Mouse (Mus musculus) lung, embryonic 14.5 days (tissue): ENCODE data around the gene Coq2. TPM values are rescaled to one million over a fixed set of nuclear protein-coding genes. Genes with fewer than 3 reads are reported as not detected.

Experiments used
- ATAC-seq: fragments of 200-750 bp; cut with Nextera tagmentation; 2 replicates; pipeline ENCODE4 v1.8.0; 2017; ENCODE audit warnings: mild to moderate bottlenecking, moderate TSS enrichment, moderate library complexity; ENCODE audit not compliant: insufficient read depth
- DNase-seq: peaks from one replicate; pipeline ENCODE4 v3.0.0-alpha.2; 2015
- H3K27ac ChIP-seq: fragments of 300-500 bp; sonication (generic); 2 replicates; pipeline ENCODE4 v1.5.1; 2014; ENCODE audit warnings: low read depth, mild to moderate bottlenecking, moderate library complexity
- H3K27me3 ChIP-seq: fragments of 300-500 bp; sonication (generic); 2 replicates; pipeline ENCODE4 v1.6.1; 2014; ENCODE audit warnings: low read length, control low read depth; ENCODE audit not compliant: insufficient read depth
- H3K36me3 ChIP-seq: fragments of 300-500 bp; sonication (generic); 2 replicates; pipeline ENCODE4 v1.6.1; 2014; ENCODE audit warnings: control low read depth; ENCODE audit not compliant: insufficient read depth
- H3K4me1 ChIP-seq: fragments of 300-500 bp; sonication (generic); 2 replicates; pipeline ENCODE4 v1.6.1; 2014; ENCODE audit warnings: antibody characterized with exemption, control low read depth; ENCODE audit not compliant: insufficient read depth
- H3K4me2 ChIP-seq: fragments of 300-500 bp; sonication (generic); 2 replicates; pipeline ENCODE4 v1.6.1; 2014; ENCODE audit warnings: mild to moderate bottlenecking
- H3K4me3 ChIP-seq: fragments of 300-500 bp; sonication (generic); 2 replicates; pipeline ENCODE4 v1.5.1; 2014; ENCODE audit warnings: low read depth, low read length
- H3K9ac ChIP-seq: fragments of 300-500 bp; sonication (generic); 2 replicates; pipeline ENCODE4 v1.6.1; 2014
- H3K9me3 ChIP-seq: fragments of 300-500 bp; sonication (generic); 2 replicates; pipeline ENCODE4 v1.6.1; 2016; ENCODE audit warnings: low read depth, low read length, control low read depth
- CTCF ChIP-seq: IDR thresholded peaks from 2 replicates; pipeline ENCODE4 v1.5.1; 2016; ENCODE audit warnings: antibody characterized with exemption, low read depth
- WGBS: fragments of 180-500 bp; shearing (Covaris S2); extraction: QIAGEN DNeasy Blood & Tissue Kit; methylation state at CpG from one replicate; pipeline ENCODE4 v1.1.7; 2014; 5-methylcytosine and 5-hydroxymethylcytosine counted together
- polyA plus RNA-seq: library from polyadenylated mRNA; unstranded; fragments of >200 nt; fragmentation: Nextera tagmentation; extraction: Ambion mirVana; gene quantifications from 2 replicates; pipeline ENCODE4 v1.2.1, GENCODE M21; 2014

Gene Coq2
- polyA plus RNA-seq, 1 experiment from 2014 or later = 70.9 TPM

DNA sequence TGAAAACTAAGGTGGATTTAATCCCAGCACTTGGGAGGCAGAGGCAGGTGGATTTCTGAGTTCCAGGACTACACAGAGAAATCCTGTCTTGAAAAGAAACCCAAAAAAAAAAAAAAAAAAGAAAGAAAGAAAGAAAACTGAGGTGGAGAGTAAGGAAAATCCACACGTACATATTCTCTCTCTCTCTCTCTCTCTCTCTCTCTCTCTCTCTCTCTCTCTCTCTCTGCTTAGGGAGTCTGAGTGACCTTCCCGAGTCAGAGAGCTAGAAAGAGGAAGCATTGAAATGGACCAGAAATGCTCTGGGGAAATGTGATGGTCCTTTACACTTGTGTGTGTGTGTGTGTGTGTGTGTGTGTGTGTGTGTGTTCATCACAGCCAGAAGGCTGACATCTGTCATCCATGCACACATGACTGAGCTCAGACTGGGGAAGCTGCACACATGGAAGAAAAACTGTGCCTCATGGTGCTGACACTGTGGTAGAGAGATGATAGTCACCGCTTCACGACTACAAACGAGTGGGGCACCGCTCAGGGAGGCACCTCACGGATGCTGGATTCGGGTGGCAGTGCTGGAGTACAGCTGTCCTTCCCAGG, 40.0 kb downstream of the Coq2 start:
- DNase-seq (no peak), ATAC-seq (no peak)
- no peak overlapping the region for H3K27ac ChIP-seq
- no peak overlapping the region for H3K9ac ChIP-seq
- TF ChIP-seq CTCF = no peak
- H3K36me3 ChIP-seq = no peaks in the 10 kb centered on the region
- 80% methylated on average over 7 of the region's 8 CpGs for WGBS
- H3K27me3 ChIP-seq = no peaks in the 10 kb centered on the region
- H3K9me3 ChIP-seq = no peaks in the 10 kb centered on the region
- no peak overlapping the region for H3K4me3 ChIP-seq
- H3K4me1 ChIP-seq = no peaks in the 10 kb centered on the region
- H3K4me2 ChIP-seq = no peak overlapping the region

DNA sequence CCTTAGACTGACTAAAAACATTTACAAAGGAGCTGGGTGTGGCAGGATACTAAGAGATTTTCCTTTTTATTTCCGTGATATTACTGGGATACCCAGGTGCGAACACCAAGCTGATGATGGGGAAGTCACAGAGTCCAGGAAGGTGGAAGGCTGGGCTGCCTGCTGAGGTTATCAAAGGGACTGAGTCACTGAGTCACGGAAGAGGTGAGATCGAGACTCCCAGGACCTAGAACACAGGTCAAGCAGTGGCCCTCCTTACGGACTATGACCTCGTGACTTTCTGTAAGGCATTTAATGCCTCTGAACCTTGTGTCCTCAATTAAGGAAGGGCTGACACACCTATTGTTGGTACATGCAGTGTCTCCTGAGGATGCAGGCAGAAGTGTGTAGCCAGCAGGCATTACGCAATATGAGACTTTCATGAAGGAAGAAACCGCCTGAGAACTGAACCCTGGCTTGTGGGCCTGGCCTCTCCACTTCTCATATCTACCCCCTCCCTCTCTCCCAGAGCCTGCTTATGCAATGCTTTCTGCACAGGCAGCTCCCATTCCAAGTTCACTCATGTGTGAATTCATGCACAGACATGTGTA, 42.3 kb downstream of the Coq2 start:
- Histone ChIP-seq H3K4me2 (no peak overlapping the region), H3K9me3 (no peaks in the 10 kb centered on the region), H3K27me3 (no peaks in the 10 kb centered on the region), H3K9ac (no peak overlapping the region), H3K4me3 (no peak overlapping the region), H3K27ac (no peak overlapping the region), H3K36me3 (no peaks in the 10 kb centered on the region), H3K4me1 (no peaks in the 10 kb centered on the region)
- WGBS = 75% methylated on average over 8 of the region's 8 CpGs
- no peak for TF ChIP-seq CTCF
- ATAC-seq (no peak), DNase-seq (no peak)

GRCm38 (mm10) chr5:100628807-100629206, 46.1 kb downstream of the Coq2 start:
- DNase-seq (no peak), ATAC-seq (no peak)
- Histone ChIP-seq H3K4me2 (no peak overlapping the region), H3K27me3 (no peaks in the 10 kb centered on the region), H3K4me1 (no peaks in the 10 kb centered on the region), H3K27ac (no peak overlapping the region), H3K9ac (no peak overlapping the region), H3K4me3 (no peak overlapping the region), H3K36me3 (no peaks in the 10 kb centered on the region), H3K9me3 (no peaks in the 10 kb centered on the region)
- WGBS = 87% methylated on average over 4 of the region's 4 CpGs
- TF ChIP-seq CTCF = no peak

GRCm38 (mm10) chr5:100626526-100626925, 48.4 kb downstream of the Coq2 start:
- H3K9me3 ChIP-seq = no peaks in the 10 kb centered on the region
- no peak overlapping the region for H3K4me3 ChIP-seq
- no peaks in the 10 kb centered on the region for H3K36me3 ChIP-seq
- DNase-seq = no peak
- H3K4me2 ChIP-seq = no peak overlapping the region
- no peak overlapping the region for H3K27ac ChIP-seq
- 51% methylated on average over 6 of the region's 6 CpGs for WGBS
- no peak for ATAC-seq
- no peak for TF ChIP-seq CTCF
- no peak overlapping the region for H3K9ac ChIP-seq
- no peaks in the 10 kb centered on the region for H3K27me3 ChIP-seq
- H3K4me1 ChIP-seq = no peaks in the 10 kb centered on the region

DNA sequence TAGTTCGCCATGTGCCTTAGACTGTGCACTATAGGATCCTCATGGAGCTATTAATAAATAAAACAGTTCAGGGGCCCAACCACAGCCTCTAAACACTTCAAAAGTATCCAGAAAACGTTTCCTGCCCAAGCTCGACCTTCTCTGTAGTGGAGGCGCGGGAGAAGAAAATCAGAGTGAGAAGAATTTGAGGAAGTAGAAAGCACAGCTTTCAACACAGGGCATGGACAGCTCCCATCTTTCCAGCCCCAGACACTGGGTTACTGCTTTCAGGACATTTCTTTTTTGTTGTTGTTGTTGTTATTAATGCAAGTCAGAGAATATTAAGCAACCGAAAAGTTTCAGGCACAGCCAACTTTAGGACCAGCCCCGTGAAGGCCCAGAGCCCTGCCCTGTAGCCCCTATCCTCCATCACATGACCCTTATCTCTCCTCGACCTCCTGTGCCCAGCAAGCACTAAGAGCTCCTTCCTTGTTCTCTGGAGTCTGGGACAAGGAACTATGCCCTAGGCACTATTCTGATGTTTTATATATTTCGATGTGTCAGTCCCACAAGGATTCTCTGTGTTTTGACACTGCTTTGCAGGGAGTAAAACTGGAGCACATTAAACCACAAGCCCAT, 50.1 kb downstream of the Coq2 start:
- no peaks in the 10 kb centered on the region for H3K36me3 ChIP-seq
- H3K27ac ChIP-seq = no peak overlapping the region
- H3K9me3 ChIP-seq = no peaks in the 10 kb centered on the region
- H3K4me3 ChIP-seq = no peak overlapping the region
- ATAC-seq (no peak), DNase-seq (no peak)
- no peaks in the 10 kb centered on the region for H3K27me3 ChIP-seq
- no peak for TF ChIP-seq CTCF
- no peak overlapping the region for H3K4me2 ChIP-seq
- H3K9ac ChIP-seq = no peak overlapping the region
- H3K4me1 ChIP-seq = no peaks in the 10 kb centered on the region
- WGBS = 57% methylated on average over 9 of the region's 9 CpGs

GRCm38 (mm10) chr5:100622509-100623163, 52.3 kb downstream of the Coq2 start:
- Histone ChIP-seq H3K4me1 (no peaks in the 10 kb centered on the region), H3K4me2 (no peak overlapping the region), H3K9ac (no peak overlapping the region), H3K27ac (no peak overlapping the region), H3K36me3 (no peaks in the 10 kb centered on the region), H3K27me3 (no peaks in the 10 kb centered on the region), H3K4me3 (no peak overlapping the region), H3K9me3 (no peaks in the 10 kb centered on the region)
- 87% methylated on average over 12 of the region's 12 CpGs for WGBS
- no peak for ATAC-seq
- TF ChIP-seq CTCF = no peak
- no peak for DNase-seq

- Histone ChIP-seq H3K4me1 (no peaks in the 10 kb centered on the region), H3K36me3 (no peaks in the 10 kb centered on the region), H3K27ac (no peak overlapping the region), H3K4me2 (no peak overlapping the region), H3K9me3 (no peaks in the 10 kb centered on the region), H3K9ac (no peak overlapping the region), H3K27me3 (no peaks in the 10 kb centered on the region), H3K4me3 (no peak overlapping the region)
- ATAC-seq = no peak
- WGBS = 41% methylated on average over 8 of the region's 8 CpGs
- no peak for DNase-seq
- no peak for TF ChIP-seq CTCF
Measured at GRCm38 (mm10) chr5:100621876-100622508, 52.9 kb downstream of the Coq2 start.
